Mouse (Mus musculus) cerebellum, adult 2 months (tissue): ENCODE data around the gene Erp27. TPM values are rescaled to one million over a fixed set of nuclear protein-coding genes. Genes with fewer than 3 reads are reported as not detected.
A peak's percentile ranks its signal among the peaks of the same experiment; 100 is the strongest.

Experiments
- DNase-seq, 2 experiments: peaks; one replicate each; pipeline ENCODE4 v3.0.0; 2021
- H3K27ac ChIP-seq: fragments of 200-500 bp; 2 replicates; pipeline ENCODE4 v1.5.1; 2012; ENCODE audit warnings: low read length, control low read depth, inconsistent platforms; ENCODE audit not compliant: insufficient read depth
- H3K27me3 ChIP-seq: fragments of 200-500 bp; 2 replicates; pipeline ENCODE4 v1.6.1; 2012; ENCODE audit warnings: inconsistent platforms, mild to moderate bottlenecking, low read length, moderate library complexity; ENCODE audit not compliant: control insufficient read depth, insufficient read depth
- H3K4me1 ChIP-seq: fragments of 200-500 bp; 2 replicates; pipeline ENCODE4 v1.6.1; 2011; ENCODE audit warnings: low read length; ENCODE audit not compliant: control insufficient read depth, insufficient read depth
- H3K4me3 ChIP-seq: fragments of 200-500 bp; replicated peaks from 2 replicates; pipeline ENCODE3; 2011; ENCODE audit warnings: mild to moderate bottlenecking, low read depth, low read length, control low read depth; ENCODE audit not compliant: insufficient read depth
- CTCF ChIP-seq: fragments of 200-500 bp; IDR thresholded peaks from 2 replicates; pipeline ENCODE4 v1.5.1; 2011; ENCODE audit warnings: low read depth, mild to moderate bottlenecking, control low read depth, low read length, moderate library complexity, borderline replicate concordance; ENCODE audit not compliant: insufficient read depth
- POLR2A ChIP-seq: fragments of 200-500 bp; IDR thresholded peaks from 2 replicates; pipeline ENCODE4 v1.6.1; 2011; ENCODE audit warnings: low read length, control low read depth, borderline replicate concordance; ENCODE audit not compliant: insufficient read depth
- WGBS: fragments of 180-500 bp; shearing (Covaris S2); methylation state at CpG from one replicate; pipeline ENCODE4 v1.1.7; 2018; 5-methylcytosine and 5-hydroxymethylcytosine counted together
- polyA plus RNA-seq: library from polyadenylated mRNA; depleted of rRNA; stranded (reverse); fragments of >200 nt; gene quantifications from 2 replicates; pipeline ENCODE4 v1.2.3, GENCODE M21; 2012

The Erp27 gene
- polyA plus RNA-seq, 1 experiment = 0.31 TPM

DNA sequence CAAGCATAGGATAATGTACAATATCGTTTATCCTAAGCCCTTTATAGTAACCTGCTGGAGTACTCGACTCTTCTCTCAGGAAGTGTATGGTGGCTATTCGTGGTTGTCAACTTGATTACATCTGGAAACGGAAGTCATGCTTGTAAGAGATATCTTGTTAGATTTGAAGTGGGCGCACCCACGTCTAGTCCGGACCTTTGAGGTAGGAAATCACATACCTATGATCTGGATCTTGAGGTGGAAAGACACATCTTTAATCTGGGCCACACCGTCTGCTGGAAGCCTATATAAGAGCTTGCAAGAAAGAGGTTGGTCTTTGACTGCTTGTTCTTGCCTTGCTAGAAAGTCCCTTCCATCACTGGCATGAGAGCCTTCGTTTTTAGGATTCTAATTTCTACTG lies 19.5 kb downstream of the Erp27 start:
- TF ChIP-seq POLR2A (no peak), CTCF (no peak)
- Histone ChIP-seq H3K27me3 (no peaks in the 10 kb centered on the region), H3K27ac (no peak overlapping the region), H3K4me3 (no peak overlapping the region), H3K4me1 (no peaks in the 10 kb centered on the region)
- no peak for DNase-seq
- WGBS = 88% methylated on average over 9 of the region's 9 CpGs

DNA sequence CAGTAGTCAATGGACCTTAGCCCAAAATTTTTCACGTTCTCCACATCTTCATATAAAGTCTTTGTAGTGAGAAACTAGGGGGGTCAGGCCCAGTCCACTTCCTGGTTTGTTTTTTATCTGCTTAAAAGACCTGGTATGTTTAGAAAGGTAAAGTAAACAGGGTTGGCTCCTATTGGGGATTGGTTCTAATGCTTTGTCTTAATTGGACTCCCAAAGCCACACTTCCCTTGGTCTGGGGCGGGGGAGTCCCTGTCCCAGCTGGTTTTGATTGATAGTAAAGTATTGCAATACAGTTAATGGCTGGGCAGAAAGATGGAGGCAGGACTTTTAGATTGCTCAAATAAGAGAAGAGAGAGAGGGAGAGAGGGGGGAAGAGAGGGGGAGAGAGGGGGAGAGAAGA lies 21.0 kb downstream of the Erp27 start:
- 85% methylated on average over 2 of the region's 2 CpGs for WGBS
- no peaks in the 10 kb centered on the region for H3K4me1 ChIP-seq
- no peaks in the 10 kb centered on the region for H3K27me3 ChIP-seq
- no peak overlapping the region for H3K4me3 ChIP-seq
- H3K27ac ChIP-seq = no peak overlapping the region
- TF ChIP-seq POLR2A (no peak), CTCF (no peak)
- DNase-seq = no peak

DNA sequence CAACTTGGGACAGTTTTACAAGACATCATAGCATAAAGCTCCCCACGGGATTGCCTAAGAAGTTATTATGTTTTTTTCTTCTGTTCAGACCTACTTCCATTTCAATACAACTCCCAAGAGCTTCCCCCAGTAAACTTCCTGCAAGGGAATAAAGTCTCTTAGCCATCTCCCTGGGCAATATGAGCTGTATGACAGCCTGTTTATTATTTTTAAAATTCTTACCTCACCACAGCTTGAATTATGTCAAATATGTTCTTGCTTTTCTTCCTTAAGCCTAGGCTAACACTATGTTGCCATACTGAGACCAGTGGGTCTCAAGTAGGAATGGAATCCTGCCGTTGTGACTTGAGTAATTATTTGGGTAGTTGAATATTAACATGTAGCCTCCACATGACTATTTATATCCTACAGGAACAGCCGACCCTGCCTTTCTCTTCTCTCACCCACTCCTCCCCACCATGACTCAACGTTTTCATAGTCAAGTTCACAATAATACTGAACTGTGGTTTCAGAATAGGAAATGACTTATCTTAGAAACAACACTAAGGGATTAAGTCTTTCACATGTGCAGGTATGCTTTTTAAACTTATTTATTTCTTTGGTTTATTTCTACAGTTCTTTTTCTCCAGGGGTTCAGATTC lies 21.5 kb downstream of the Erp27 start:
- Histone ChIP-seq H3K27ac (no peak overlapping the region), H3K4me1 (no peaks in the 10 kb centered on the region), H3K4me3 (no peak overlapping the region), H3K27me3 (no peaks in the 10 kb centered on the region)
- DNase-seq = no peak
- TF ChIP-seq POLR2A (no peak), CTCF (no peak)
- 79% methylated on average over 4 of the region's 4 CpGs for WGBS

DNA sequence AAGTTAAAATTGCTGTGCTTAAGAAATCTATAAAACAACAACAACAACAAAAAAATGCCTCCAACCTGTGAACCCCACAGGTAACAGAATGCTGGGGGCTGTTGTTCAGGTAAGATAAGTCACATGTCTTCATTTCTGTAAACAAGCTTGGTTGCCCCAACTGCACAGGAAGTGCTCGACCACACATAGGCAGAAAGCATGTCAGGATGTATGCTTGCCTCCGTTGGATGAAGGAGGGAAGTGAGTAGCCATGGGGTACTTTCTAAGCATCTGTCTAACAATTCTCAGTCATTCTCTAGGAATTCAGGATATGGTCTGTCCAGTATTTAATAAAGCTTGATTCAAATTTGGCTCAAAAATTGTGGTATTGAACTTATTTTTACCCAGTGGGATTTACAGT lies 23.0 kb downstream of the Erp27 start:
- H3K4me1 ChIP-seq = no peaks in the 10 kb centered on the region
- H3K27me3 ChIP-seq = no peaks in the 10 kb centered on the region
- WGBS = 83% methylated on average over 2 of the region's 2 CpGs
- H3K27ac ChIP-seq = no peak overlapping the region
- TF ChIP-seq CTCF (no peak), POLR2A (no peak)
- no peak overlapping the region for H3K4me3 ChIP-seq
- no peak for DNase-seq

GRCm38 (mm10) chr6:136898222-136898621 lies 23.8 kb downstream of the Erp27 start:
- Histone ChIP-seq H3K4me3 (no peak overlapping the region), H3K27me3 (no peaks in the 10 kb centered on the region), H3K27ac (no peak overlapping the region), H3K4me1 (no peaks in the 10 kb centered on the region)
- DNase-seq = no peak
- 51% methylated on average over 4 of the region's 4 CpGs for whole genome bisulfite sequencing
- TF ChIP-seq POLR2A (no peak), CTCF (no peak)

DNA sequence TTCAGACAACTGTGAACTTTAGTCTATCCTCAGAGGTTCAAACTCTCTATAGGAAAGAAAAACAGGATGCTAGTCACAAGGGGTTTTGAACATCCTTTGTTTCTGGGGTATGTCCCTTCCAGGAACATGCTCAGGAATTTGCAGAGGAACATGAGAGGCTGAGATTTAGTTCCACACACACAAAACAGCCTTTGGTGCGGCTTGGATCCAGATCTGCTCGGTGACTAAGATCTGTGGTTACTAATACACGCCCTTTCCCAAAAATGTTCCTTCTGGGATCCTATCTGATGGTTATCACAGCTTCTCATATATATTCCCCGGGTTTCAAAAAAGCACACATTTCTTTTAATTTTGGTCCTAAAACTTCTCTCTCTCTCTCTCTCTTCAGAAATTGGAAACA lies 24.2 kb downstream of the Erp27 start:
- TF ChIP-seq CTCF (no peak), POLR2A (no peak)
- Histone ChIP-seq H3K27ac (no peak overlapping the region), H3K27me3 (no peaks in the 10 kb centered on the region), H3K4me3 (no peak overlapping the region), H3K4me1 (no peaks in the 10 kb centered on the region)
- no peak for DNase-seq
- 90% methylated on average over 4 of the region's 4 CpGs for WGBS

- WGBS = 62% methylated on average over 15 of the region's 15 CpGs
- Histone ChIP-seq H3K4me3 (no peak overlapping the region), H3K27me3 (no peaks in the 10 kb centered on the region), H3K27ac (no peak overlapping the region), H3K4me1 (no peaks in the 10 kb centered on the region)
- DNase-seq = no peak
- no peak for TF ChIP-seq POLR2A
- no peak for TF ChIP-seq CTCF
These were observed 27.2 kb downstream of the Erp27 start for GRCm38 (mm10) chr6:136894532-136895339.

GRCm38 (mm10) chr6:136892002-136892401 lies 30.0 kb downstream of the Erp27 start:
- H3K4me1 ChIP-seq = no peaks in the 10 kb centered on the region
- no peak for DNase-seq
- no peaks in the 10 kb centered on the region for H3K27me3 ChIP-seq
- no peak for TF ChIP-seq POLR2A
- H3K4me3 ChIP-seq = no peak overlapping the region
- 0 out of 2 replicates have a peak overlapping the region, but pooled peaks have one; percentile 6 for H3K27ac ChIP-seq
- WGBS = 83% methylated on average over 2 of the region's 2 CpGs
